Mouse (Mus musculus): ENCODE results near the gene Nmu. TPM values are rescaled to one million over a fixed set of nuclear protein-coding genes. Genes with fewer than 3 reads are reported as not detected.

Gene Nmu
- polyA plus RNA-seq, 1 experiment = not detected

GRCm38 (mm10) chr5:76351953-76352611, 11.5 kb downstream of the Nmu start:
- Histone ChIP-seq H3K36me3 (ENCODE audit: control insufficient read depth, insufficient read depth, low read length, poor library complexity, severe bottlenecking) (no peaks in the 10 kb centered on the region), H3K27ac (ENCODE audit: insufficient read depth, low read length) (no peak overlapping the region), H3K9me3 (replicated peaks; ENCODE audit: control insufficient read depth, insufficient read depth, low read length, poor library complexity, severe bottlenecking) (no peaks in the 10 kb centered on the region), H3K27me3 (ENCODE audit: control insufficient read depth, insufficient read depth, low read length, poor library complexity, severe bottlenecking) (no peaks in the 10 kb centered on the region), H3K4me1 (ENCODE audit: control insufficient read depth, insufficient read depth, low read length) (no peaks in the 10 kb centered on the region), H3K4me3 (ENCODE audit: low read depth, low read length) (no peak overlapping the region), H3K9ac (ENCODE audit: low read depth, poor library complexity, severe bottlenecking) (no peak overlapping the region)
- TF ChIP-seq EP300 (IDR thresholded peaks at IDR 0.05; ENCODE audit: insufficient read depth, low read depth, low read length) (no peak), CTCF (IDR thresholded peaks at IDR 0.05; ENCODE audit: low read depth, low read length) (no peak), POLR2A (IDR thresholded peaks at IDR 0.05; ENCODE audit: insufficient read depth, low read length) (no peak)

GRCm38 (mm10) chr5:76351537-76351936, 12.1 kb downstream of the Nmu start:
- H3K27ac ChIP-seq (ENCODE audit: insufficient read depth, low read length) = no peak overlapping the region
- no peaks in the 10 kb centered on the region for H3K4me1 ChIP-seq (ENCODE audit: control insufficient read depth, insufficient read depth, low read length)
- H3K27me3 ChIP-seq (ENCODE audit: control insufficient read depth, insufficient read depth, low read length, poor library complexity, severe bottlenecking) = no peaks in the 10 kb centered on the region
- no peak overlapping the region for H3K4me3 ChIP-seq (ENCODE audit: low read depth, low read length)
- TF ChIP-seq EP300 (IDR thresholded peaks at IDR 0.05; ENCODE audit: insufficient read depth, low read depth, low read length) (no peak), POLR2A (IDR thresholded peaks at IDR 0.05; ENCODE audit: insufficient read depth, low read length) (no peak), CTCF (IDR thresholded peaks at IDR 0.05; ENCODE audit: low read depth, low read length) (no peak)
- H3K36me3 ChIP-seq (ENCODE audit: control insufficient read depth, insufficient read depth, low read length, poor library complexity, severe bottlenecking) = no peaks in the 10 kb centered on the region
- no peaks in the 10 kb centered on the region for H3K9me3 ChIP-seq (replicated peaks; ENCODE audit: control insufficient read depth, insufficient read depth, low read length, poor library complexity, severe bottlenecking)
- H3K9ac ChIP-seq (ENCODE audit: low read depth, poor library complexity, severe bottlenecking) = no peak overlapping the region

GRCm38 (mm10) chr5:76346137-76346536, 17.5 kb downstream of the Nmu start:
- TF ChIP-seq EP300 (IDR thresholded peaks at IDR 0.05; ENCODE audit: insufficient read depth, low read depth, low read length) (no peak), CTCF (IDR thresholded peaks at IDR 0.05; ENCODE audit: low read depth, low read length) (no peak), POLR2A (IDR thresholded peaks at IDR 0.05; ENCODE audit: insufficient read depth, low read length) (no peak)
- H3K9ac ChIP-seq (ENCODE audit: low read depth, poor library complexity, severe bottlenecking) = no peak overlapping the region

GRCm38 (mm10) chr5:76340931-76341330, 22.7 kb downstream of the Nmu start:
- TF ChIP-seq POLR2A (IDR thresholded peaks at IDR 0.05; ENCODE audit: insufficient read depth, low read length) = no peak
- TF ChIP-seq CTCF (IDR thresholded peaks at IDR 0.05; ENCODE audit: low read depth, low read length) = no peak
- no peak for TF ChIP-seq EP300 (IDR thresholded peaks at IDR 0.05; ENCODE audit: insufficient read depth, low read depth, low read length)
- H3K27ac ChIP-seq (ENCODE audit: insufficient read depth, low read length) = no peak overlapping the region
- H3K9ac ChIP-seq (ENCODE audit: low read depth, poor library complexity, severe bottlenecking) = no peak overlapping the region
- H3K9me3 ChIP-seq (replicated peaks; ENCODE audit: control insufficient read depth, insufficient read depth, low read length, poor library complexity, severe bottlenecking) = no peaks in the 10 kb centered on the region
- H3K27me3 ChIP-seq (ENCODE audit: control insufficient read depth, insufficient read depth, low read length, poor library complexity, severe bottlenecking) = no peaks in the 10 kb centered on the region
- no peaks in the 10 kb centered on the region for H3K4me1 ChIP-seq (ENCODE audit: control insufficient read depth, insufficient read depth, low read length)
- no peaks in the 10 kb centered on the region for H3K36me3 ChIP-seq (ENCODE audit: control insufficient read depth, insufficient read depth, low read length, poor library complexity, severe bottlenecking)
- no peak overlapping the region for H3K4me3 ChIP-seq (ENCODE audit: low read depth, low read length)

More at GRCm38 (mm10) chr5:76346137-76346536, 17.5 kb downstream of the Nmu start:
- Histone ChIP-seq H3K27ac (ENCODE audit: insufficient read depth, low read length) (no peak overlapping the region), H3K27me3 (ENCODE audit: control insufficient read depth, insufficient read depth, low read length, poor library complexity, severe bottlenecking) (no peaks in the 10 kb centered on the region), H3K9me3 (replicated peaks; ENCODE audit: control insufficient read depth, insufficient read depth, low read length, poor library complexity, severe bottlenecking) (no peaks in the 10 kb centered on the region), H3K4me3 (ENCODE audit: low read depth, low read length) (no peak overlapping the region), H3K4me1 (ENCODE audit: control insufficient read depth, insufficient read depth, low read length) (no peaks in the 10 kb centered on the region), H3K36me3 (ENCODE audit: control insufficient read depth, insufficient read depth, low read length, poor library complexity, severe bottlenecking) (no peaks in the 10 kb centered on the region)

GRCm38 (mm10) chr5:76337100-76337499, 26.5 kb downstream of the Nmu start:
- H3K27me3 ChIP-seq (ENCODE audit: control insufficient read depth, insufficient read depth, low read length, poor library complexity, severe bottlenecking) = no peaks in the 10 kb centered on the region
- H3K9ac ChIP-seq (ENCODE audit: low read depth, poor library complexity, severe bottlenecking) = no peak overlapping the region
- H3K9me3 ChIP-seq (replicated peaks; ENCODE audit: control insufficient read depth, insufficient read depth, low read length, poor library complexity, severe bottlenecking) = no peaks in the 10 kb centered on the region
- no peaks in the 10 kb centered on the region for H3K36me3 ChIP-seq (ENCODE audit: control insufficient read depth, insufficient read depth, low read length, poor library complexity, severe bottlenecking)
- H3K27ac ChIP-seq (ENCODE audit: insufficient read depth, low read length) = no peak overlapping the region
- TF ChIP-seq CTCF (IDR thresholded peaks at IDR 0.05; ENCODE audit: low read depth, low read length) (no peak), EP300 (IDR thresholded peaks at IDR 0.05; ENCODE audit: insufficient read depth, low read depth, low read length) (no peak), POLR2A (IDR thresholded peaks at IDR 0.05; ENCODE audit: insufficient read depth, low read length) (no peak)
- no peak overlapping the region for H3K4me3 ChIP-seq (ENCODE audit: low read depth, low read length)
- H3K4me1 ChIP-seq (ENCODE audit: control insufficient read depth, insufficient read depth, low read length) = peaks cover 2% of the 10 kb centered on the region

- no peak for TF ChIP-seq CTCF (IDR thresholded peaks at IDR 0.05; ENCODE audit: low read depth, low read length)
- Histone ChIP-seq H3K4me1 (ENCODE audit: control insufficient read depth, insufficient read depth, low read length) (peaks cover 2% of the 10 kb centered on the region), H3K9ac (ENCODE audit: low read depth, poor library complexity, severe bottlenecking) (no peak overlapping the region), H3K9me3 (replicated peaks; ENCODE audit: control insufficient read depth, insufficient read depth, low read length, poor library complexity, severe bottlenecking) (no peaks in the 10 kb centered on the region), H3K27ac (ENCODE audit: insufficient read depth, low read length) (no peak overlapping the region), H3K27me3 (ENCODE audit: control insufficient read depth, insufficient read depth, low read length, poor library complexity, severe bottlenecking) (no peaks in the 10 kb centered on the region), H3K4me3 (ENCODE audit: low read depth, low read length) (no peak overlapping the region), H3K36me3 (ENCODE audit: control insufficient read depth, insufficient read depth, low read length, poor library complexity, severe bottlenecking) (no peaks in the 10 kb centered on the region)
These were observed 29.8 kb downstream of the Nmu start for GRCm38 (mm10) chr5:76333833-76334232.

Data from ES-Bruce4 (cell line).